Mouse (Mus musculus): ENCODE measurements around the gene Cdca8.

- TF ChIP-seq CTCF (IDR thresholded peaks at IDR 0.05; ENCODE audit: low read depth) (no peak), EP300 (IDR thresholded peaks at IDR 0.05; ENCODE audit: low read depth) (no peak)
Observed at GRCm38 (mm10) chr4:124964912-124965599, 25.9 kb upstream of the Cdca8 start.

Data from heart, postnatal 0 days (tissue).